Comparison of ENCODE assay signal across 22 mouse cellular contexts in genomic region chr6:61581696-61582095, GRCm38 (mm10).
"Had no signal": no experiment of that assay in that cellular context is flagged by ENCODE, and none has a peak within 500 bp of the region (broad histone marks: within the 10 kb centered on the region; RNA-seq: fewer than 3 reads in every experiment).

No protein-coding gene starts in this region.

- H3K27ac ChIP-seq: kidney, postnatal 0 days; layer of hippocampus, adult 2 months; limb, embryonic 12.5 days; limb, embryonic 15.5 days; liver, embryonic 14.5 days; macrophage; midbrain, embryonic 12.5 days; midbrain, embryonic 15.5 days; neural tube, embryonic 12.5 days; neural tube, embryonic 15.5 days; stomach, postnatal 0 days had no signal

- H3K9ac ChIP-seq: limb, embryonic 12.5 days; limb, embryonic 15.5 days; liver, embryonic 14.5 days; liver, postnatal 0 days; lung, embryonic 14.5 days; midbrain, embryonic 12.5 days; midbrain, embryonic 15.5 days; neural tube, embryonic 12.5 days; neural tube, embryonic 15.5 days had no signal

- ATAC-seq: liver, postnatal 0 days; lung, postnatal 0 days; midbrain, embryonic 15.5 days had no signal

- H3K4me2 ChIP-seq: limb, embryonic 12.5 days; limb, embryonic 15.5 days; liver, embryonic 11.5 days; lung, embryonic 14.5 days; midbrain, embryonic 12.5 days; midbrain, embryonic 15.5 days; neural tube, embryonic 12.5 days; neural tube, embryonic 15.5 days had no signal

- DNase-seq: kidney, adult 9 months; kidney, postnatal 25 days; left cerebral cortex, postnatal 4 days; liver, postnatal 0 days; lung, embryonic 14.5 days; right cerebral cortex, adult 18-20 months; right cerebral cortex, postnatal 14 days; right cerebral cortex, postnatal 4 days; thymus, postnatal 25 days had no signal

- H3K27me3 ChIP-seq: limb, embryonic 12.5 days; limb, embryonic 15.5 days; midbrain, embryonic 12.5 days; midbrain, embryonic 15.5 days; neural tube, embryonic 12.5 days; neural tube, embryonic 15.5 days had no signal

- H3K4me3 ChIP-seq: layer of hippocampus, adult 2 months; limb, embryonic 12.5 days; limb, embryonic 15.5 days; midbrain, embryonic 12.5 days; midbrain, embryonic 15.5 days; neural tube, embryonic 12.5 days; neural tube, embryonic 15.5 days had no signal

- H3K9me3 ChIP-seq: limb, embryonic 12.5 days; limb, embryonic 15.5 days; midbrain, embryonic 12.5 days; midbrain, embryonic 15.5 days; neural tube, embryonic 12.5 days; neural tube, embryonic 15.5 days had no signal

- H3K4me1 ChIP-seq: limb, embryonic 12.5 days; limb, embryonic 15.5 days; midbrain, embryonic 12.5 days; midbrain, embryonic 15.5 days; neural tube, embryonic 12.5 days; neural tube, embryonic 15.5 days had no signal

- H3K36me3 ChIP-seq: limb, embryonic 12.5 days; limb, embryonic 15.5 days; midbrain, embryonic 12.5 days; midbrain, embryonic 15.5 days; neural tube, embryonic 12.5 days; neural tube, embryonic 15.5 days had no signal
